Mouse (Mus musculus): ENCODE measurements around the gene Cd300ld. TPM values are rescaled to one million over a fixed set of nuclear protein-coding genes. Genes with fewer than 3 reads are reported as not detected.
"Not testable (repeated sequence)": the region's sequence is repeated elsewhere in the genome, so short reads cannot be mapped to it uniquely, and the experiment has no call there.

The Cd300ld gene
- polyA plus RNA-seq (2014; fragmentation: Nextera tagmentation; extraction: Ambion mirVana) = 0.36 and 0.46 TPM in 2 replicates

DNA sequence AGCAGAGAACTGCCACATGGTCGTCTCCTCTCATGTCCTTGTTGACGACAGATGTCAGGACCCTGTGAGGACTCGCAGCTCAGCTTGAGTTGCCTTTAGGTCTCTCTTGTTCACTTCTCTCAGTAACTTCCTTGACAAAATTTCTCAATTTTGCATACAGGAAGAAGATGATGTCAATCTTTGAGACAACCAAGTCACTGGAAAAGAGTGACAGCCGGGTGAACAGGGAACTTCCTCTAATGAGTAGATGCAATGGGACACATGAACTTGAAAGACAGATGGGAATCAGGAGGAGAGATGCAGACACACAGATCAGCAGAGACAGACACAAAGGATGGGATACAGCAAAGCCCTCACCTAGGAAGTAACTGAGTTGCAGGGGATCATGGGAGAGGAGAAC lies at the start of gene Cd300ld:
Cd300ld (minus strand) TSS at position 130 of the 400 bp plus-strand sequence.
- WGBS = 58% methylated on average over 4 of the region's 4 CpGs
- no peaks in the 10 kb centered on the region for H3K9me3 ChIP-seq (ENCODE audit: control insufficient read depth, low read length)
- no peak within 1 kb of the TSS for H3K27ac ChIP-seq (replicated peaks in 1 of 2; ENCODE audit: control insufficient read depth in 1 of 2, insufficient read depth in 1 of 2, low read depth in 2 of 2, low read length in 2 of 2)
- no peak within 1 kb of the TSS for H3K4me3 ChIP-seq (ENCODE audit: control insufficient read depth in 1 of 2, insufficient read depth in 1 of 2, low read depth in 1 of 2, low read length in 2 of 2)
- ATAC-seq (ENCODE audit: insufficient number of reproducible peaks, insufficient read depth, low FRiP score, low read depth) = no peak
- H3K4me2 ChIP-seq (ENCODE audit: low read length) = no peak within 1 kb of the TSS
- H3K36me3 ChIP-seq (ENCODE audit: control insufficient read depth, insufficient read depth, low read length) = no peaks in the 10 kb centered on the region
- no peaks in the 10 kb centered on the region for H3K27me3 ChIP-seq (ENCODE audit: control insufficient read depth, insufficient read depth, low read length)
- H3K4me1 ChIP-seq (ENCODE audit: control insufficient read depth in 2 of 2, insufficient read depth in 2 of 2, low read length in 2 of 2) = no peaks in the 10 kb centered on the region
- no peak within 1 kb of the TSS for H3K9ac ChIP-seq (ENCODE audit: low read length)

GRCm38 (mm10) chr11:115037669-115038068 lies 47.9 kb upstream of the Cd300ld start, which contains the start of gene Cd300ld5:
TSS of gene Cd300ld5 (minus strand) at chr11:115037769.
- not testable (repeated sequence) for H3K4me3 ChIP-seq (ENCODE audit: control insufficient read depth in 1 of 2, insufficient read depth in 1 of 2, low read depth in 1 of 2, low read length in 2 of 2); H3K27me3 ChIP-seq (ENCODE audit: control insufficient read depth, insufficient read depth, low read length); H3K36me3 ChIP-seq (ENCODE audit: control insufficient read depth, insufficient read depth, low read length); H3K27ac ChIP-seq (replicated peaks in 1 of 2; ENCODE audit: control insufficient read depth in 1 of 2, insufficient read depth in 1 of 2, low read depth in 2 of 2, low read length in 2 of 2); H3K4me1 ChIP-seq (ENCODE audit: control insufficient read depth in 2 of 2, insufficient read depth in 2 of 2, low read length in 2 of 2); H3K4me2 ChIP-seq (ENCODE audit: low read length); H3K9me3 ChIP-seq (ENCODE audit: control insufficient read depth, low read length); H3K9ac ChIP-seq (ENCODE audit: low read length); ATAC-seq (ENCODE audit: insufficient number of reproducible peaks, insufficient read depth, low FRiP score, low read depth)
- no CpG with 5 or more reads among the region's 6 CpGs for WGBS

DNA sequence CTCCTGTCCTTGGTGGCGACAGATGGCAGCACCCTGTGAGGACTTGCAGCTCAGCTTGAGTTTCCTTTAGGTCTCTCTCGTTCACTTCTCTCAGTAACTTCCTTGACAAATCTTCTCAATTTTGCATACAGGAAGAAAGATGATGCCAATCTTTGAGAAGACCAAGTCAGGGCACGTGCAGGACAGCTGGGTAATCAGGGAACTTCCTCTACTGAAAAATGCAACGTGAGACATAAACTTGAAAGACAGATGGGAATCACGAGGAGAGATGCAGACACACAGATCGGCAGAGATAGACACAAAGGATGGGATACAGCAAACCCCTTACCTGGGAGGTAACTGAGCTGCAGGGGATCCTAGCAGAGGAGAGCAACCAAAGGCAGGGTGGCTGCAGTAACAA lies 37.2 kb upstream of the Cd300ld start, which contains the start of gene Cd300ld4:
Cd300ld4 (minus strand) TSS at position 101 of the 400 bp plus-strand sequence.
- H3K4me2 ChIP-seq (ENCODE audit: low read length); ATAC-seq (ENCODE audit: insufficient number of reproducible peaks, insufficient read depth, low FRiP score, low read depth); H3K27ac ChIP-seq (replicated peaks in 1 of 2; ENCODE audit: control insufficient read depth in 1 of 2, insufficient read depth in 1 of 2, low read depth in 2 of 2, low read length in 2 of 2); H3K27me3 ChIP-seq (ENCODE audit: control insufficient read depth, insufficient read depth, low read length); H3K4me1 ChIP-seq (ENCODE audit: control insufficient read depth in 2 of 2, insufficient read depth in 2 of 2, low read length in 2 of 2); H3K9ac ChIP-seq (ENCODE audit: low read length); H3K4me3 ChIP-seq (ENCODE audit: control insufficient read depth in 1 of 2, insufficient read depth in 1 of 2, low read depth in 1 of 2, low read length in 2 of 2); H3K9me3 ChIP-seq (ENCODE audit: control insufficient read depth, low read length); H3K36me3 ChIP-seq (ENCODE audit: control insufficient read depth, insufficient read depth, low read length): not testable (repeated sequence)
- no CpG with 5 or more reads among the region's 6 CpGs for WGBS

DNA sequence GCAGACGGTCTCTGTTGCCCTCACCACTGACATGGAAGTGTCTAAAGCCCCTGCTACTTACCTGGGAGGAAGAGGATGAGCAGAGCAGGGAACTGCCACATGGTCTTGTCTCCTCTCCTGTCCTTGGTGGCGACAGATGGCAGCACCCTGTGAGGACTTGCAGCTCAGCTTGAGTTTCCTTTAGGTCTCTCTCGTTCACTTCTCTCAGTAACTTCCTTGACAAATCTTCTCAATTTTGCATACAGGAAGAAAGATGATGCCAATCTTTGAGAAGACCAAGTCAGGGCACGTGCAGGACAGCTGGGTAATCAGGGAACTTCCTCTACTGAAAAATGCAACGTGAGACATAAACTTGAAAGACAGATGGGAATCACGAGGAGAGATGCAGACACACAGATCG lies 26.4 kb upstream of the Cd300ld start, which contains the start of gene Cd300ld2:
Cd300ld2 (minus strand) TSS at position 101 of the 400 bp plus-strand sequence.
- H3K27ac ChIP-seq (replicated peaks in 1 of 2; ENCODE audit: control insufficient read depth in 1 of 2, insufficient read depth in 1 of 2, low read depth in 2 of 2, low read length in 2 of 2); H3K4me2 ChIP-seq (ENCODE audit: low read length); H3K36me3 ChIP-seq (ENCODE audit: control insufficient read depth, insufficient read depth, low read length); ATAC-seq (ENCODE audit: insufficient number of reproducible peaks, insufficient read depth, low FRiP score, low read depth); H3K4me1 ChIP-seq (ENCODE audit: control insufficient read depth in 2 of 2, insufficient read depth in 2 of 2, low read length in 2 of 2); H3K9ac ChIP-seq (ENCODE audit: low read length); H3K4me3 ChIP-seq (ENCODE audit: control insufficient read depth in 1 of 2, insufficient read depth in 1 of 2, low read depth in 1 of 2, low read length in 2 of 2); H3K27me3 ChIP-seq (ENCODE audit: control insufficient read depth, insufficient read depth, low read length); H3K9me3 ChIP-seq (ENCODE audit: control insufficient read depth, low read length): not testable (repeated sequence)
- no CpG with 5 or more reads among the region's 7 CpGs for WGBS

DNA sequence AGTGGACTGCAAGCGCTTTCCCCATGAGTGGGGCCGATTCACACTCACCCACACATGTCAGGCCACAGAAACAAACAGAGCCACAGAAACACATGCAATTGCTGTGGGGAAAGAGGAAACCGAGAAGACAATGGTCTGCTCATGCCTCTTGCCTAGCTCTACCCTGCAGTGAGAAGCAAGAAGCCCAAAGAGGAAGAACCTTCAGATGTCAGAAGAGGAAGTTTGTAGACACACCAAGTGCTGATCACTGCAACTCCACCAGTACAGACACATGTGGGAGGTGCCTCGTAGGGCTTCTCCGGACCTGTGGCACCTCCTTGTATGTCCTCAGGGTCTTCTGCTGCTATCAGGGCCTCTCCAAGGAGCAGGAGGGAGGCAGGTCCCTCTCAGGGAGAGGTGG lies 14.3 kb upstream of the Cd300ld start:
- Histone ChIP-seq H3K27me3 (ENCODE audit: control insufficient read depth, insufficient read depth, low read length) (no peaks in the 10 kb centered on the region; the same call in 1 of the 2 replicates), H3K9me3 (ENCODE audit: control insufficient read depth, low read length) (no peaks in the 10 kb centered on the region), H3K9ac (ENCODE audit: low read length) (no peak overlapping the region), H3K4me3 (ENCODE audit: control insufficient read depth in 1 of 2, insufficient read depth in 1 of 2, low read depth in 1 of 2, low read length in 2 of 2) (no peak overlapping the region), H3K4me1 (ENCODE audit: control insufficient read depth in 2 of 2, insufficient read depth in 2 of 2, low read length in 2 of 2) (no peaks in the 10 kb centered on the region), H3K4me2 (ENCODE audit: low read length) (no peak overlapping the region), H3K36me3 (ENCODE audit: control insufficient read depth, insufficient read depth, low read length) (no peaks in the 10 kb centered on the region), H3K27ac (replicated peaks in 1 of 2; ENCODE audit: control insufficient read depth in 1 of 2, insufficient read depth in 1 of 2, low read depth in 2 of 2, low read length in 2 of 2) (no peak overlapping the region)
- 75% methylated on average over 5 of the region's 5 CpGs for WGBS
- ATAC-seq (ENCODE audit: insufficient number of reproducible peaks, insufficient read depth, low FRiP score, low read depth) = no peak

- Histone ChIP-seq H3K27ac (replicated peaks in 1 of 2; ENCODE audit: control insufficient read depth in 1 of 2, insufficient read depth in 1 of 2, low read depth in 2 of 2, low read length in 2 of 2) (no peak within 1 kb of the TSS), H3K9me3 (ENCODE audit: control insufficient read depth, low read length) (no peaks in the 10 kb centered on the region), H3K4me3 (ENCODE audit: control insufficient read depth in 1 of 2, insufficient read depth in 1 of 2, low read depth in 1 of 2, low read length in 2 of 2) (no peak within 1 kb of the TSS), H3K9ac (ENCODE audit: low read length) (no peak within 1 kb of the TSS), H3K4me1 (ENCODE audit: control insufficient read depth in 2 of 2, insufficient read depth in 2 of 2, low read length in 2 of 2) (no peaks in the 10 kb centered on the region), H3K36me3 (ENCODE audit: control insufficient read depth, insufficient read depth, low read length) (no peaks in the 10 kb centered on the region), H3K4me2 (ENCODE audit: low read length) (no peak within 1 kb of the TSS), H3K27me3 (ENCODE audit: control insufficient read depth, insufficient read depth, low read length) (no peaks in the 10 kb centered on the region; the same call in 1 of the 2 replicates)
- no peak for ATAC-seq (ENCODE audit: insufficient number of reproducible peaks, insufficient read depth, low FRiP score, low read depth)
- WGBS = 72% methylated on average over 7 of the region's 7 CpGs
Measured at GRCm38 (mm10) chr11:115001474-115002040, 11.8 kb upstream of the Cd300ld start, which contains the start of gene Cd300c2. TSS of gene Cd300c2 (minus strand) at chr11:115001880.

DNA sequence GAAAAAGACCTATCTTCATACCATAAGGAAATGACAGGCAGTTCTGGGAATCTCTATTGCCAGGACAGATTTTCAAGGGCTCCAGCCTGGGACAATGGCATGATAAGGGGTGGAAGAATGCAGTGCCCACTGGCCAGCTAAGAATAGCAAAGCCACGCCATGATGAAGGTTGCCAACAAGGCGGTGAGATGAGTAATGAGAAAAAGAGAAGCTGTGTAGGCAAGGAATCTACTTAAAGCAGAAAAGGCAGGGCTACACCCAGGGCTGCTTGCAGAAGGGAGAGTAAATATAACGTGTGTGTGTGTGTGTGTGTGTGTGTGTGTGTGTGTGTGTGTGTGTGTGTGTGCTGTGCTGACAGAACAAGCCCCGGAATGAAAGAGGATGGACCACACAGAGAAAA lies 7.9 kb downstream of the Cd300ld start:
- H3K9me3 ChIP-seq (ENCODE audit: control insufficient read depth, low read length) = peaks cover 17% of the 10 kb centered on the region
- no peaks in the 10 kb centered on the region for H3K4me1 ChIP-seq (ENCODE audit: control insufficient read depth in 2 of 2, insufficient read depth in 2 of 2, low read length in 2 of 2)
- no peaks in the 10 kb centered on the region for H3K36me3 ChIP-seq (ENCODE audit: control insufficient read depth, insufficient read depth, low read length)
- H3K27me3 ChIP-seq (ENCODE audit: control insufficient read depth, insufficient read depth, low read length) = no peaks in the 10 kb centered on the region
- no peak overlapping the region for H3K9ac ChIP-seq (ENCODE audit: low read length)
- no peak for ATAC-seq (ENCODE audit: insufficient number of reproducible peaks, insufficient read depth, low FRiP score, low read depth)
- no peak overlapping the region for H3K4me3 ChIP-seq (ENCODE audit: control insufficient read depth in 1 of 2, insufficient read depth in 1 of 2, low read depth in 1 of 2, low read length in 2 of 2)
- H3K4me2 ChIP-seq (ENCODE audit: low read length) = no peak overlapping the region
- no peak overlapping the region for H3K27ac ChIP-seq (replicated peaks in 1 of 2; ENCODE audit: control insufficient read depth in 1 of 2, insufficient read depth in 1 of 2, low read depth in 2 of 2, low read length in 2 of 2)
- 58% methylated on average over 4 of the region's 4 CpGs for WGBS

- 76% methylated on average over 10 of the region's 10 CpGs for WGBS
- no peak overlapping the region for H3K27ac ChIP-seq (replicated peaks in 1 of 2; ENCODE audit: control insufficient read depth in 1 of 2, insufficient read depth in 1 of 2, low read depth in 2 of 2, low read length in 2 of 2)
Measured at GRCm38 (mm10) chr11:114972726-114973125, 17.0 kb downstream of the Cd300ld start.

More at GRCm38 (mm10) chr11:114972726-114973125, 17.0 kb downstream of the Cd300ld start:
- Histone ChIP-seq H3K9me3 (ENCODE audit: control insufficient read depth, low read length) (peaks cover 21% of the 10 kb centered on the region), H3K4me2 (ENCODE audit: low read length) (no peak overlapping the region), H3K4me3 (ENCODE audit: control insufficient read depth in 1 of 2, insufficient read depth in 1 of 2, low read depth in 1 of 2, low read length in 2 of 2) (no peak overlapping the region), H3K27me3 (ENCODE audit: control insufficient read depth, insufficient read depth, low read length) (no peaks in the 10 kb centered on the region), H3K36me3 (ENCODE audit: control insufficient read depth, insufficient read depth, low read length) (no peaks in the 10 kb centered on the region), H3K4me1 (ENCODE audit: control insufficient read depth in 2 of 2, insufficient read depth in 2 of 2, low read length in 2 of 2) (no peaks in the 10 kb centered on the region), H3K9ac (ENCODE audit: low read length) (no peak overlapping the region)
- ATAC-seq (ENCODE audit: insufficient number of reproducible peaks, insufficient read depth, low FRiP score, low read depth) = no peak
